Mouse (Mus musculus) testis, postnatal 10 days (tissue): ENCODE measurements around the gene Olfr167.
"Not testable (repeated sequence)": the region's sequence is repeated elsewhere in the genome, so short reads cannot be mapped to it uniquely, and the experiment has no call there.

Experiments used
- DNase-seq: peaks from one replicate; pipeline ENCODE4 v3.0.0; 2021; ENCODE audit warnings: low spot score

Olfr167 gene

GRCm38 (mm10) chr16:19522166-19522565, at the start of gene Olfr167:
Gene Olfr167 (minus strand): TSS chr16:19522266.
- no peak for DNase-seq

DNA sequence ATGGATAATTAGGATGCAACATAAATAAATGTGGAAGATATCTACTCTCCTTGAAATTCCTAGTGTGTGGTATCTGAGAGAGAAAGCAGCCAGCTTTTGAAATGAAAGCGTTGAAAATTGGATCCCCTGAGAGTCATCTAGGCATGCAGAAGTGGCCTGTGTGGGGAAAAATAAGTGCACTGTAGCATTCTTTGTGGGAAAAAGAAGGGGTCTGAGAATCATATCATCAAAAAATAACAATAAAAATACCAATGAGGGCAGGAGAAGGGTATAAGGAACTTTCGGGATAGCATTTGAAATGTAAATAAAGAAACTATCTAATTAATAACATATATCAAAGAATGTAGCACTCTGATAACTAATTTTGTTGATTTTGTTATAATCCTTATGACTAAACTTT, 49.6 kb upstream of the Olfr167 start, which contains the start of gene Olfr169:
Gene Olfr169, minus strand, starts transcription at position 101 of the 400 bp plus-strand sequence.
- DNase-seq: not testable (repeated sequence)

- DNase-seq: not testable (repeated sequence)
Observed at GRCm38 (mm10) chr16:19553429-19553828, 31.4 kb upstream of the Olfr167 start.

- DNase-seq: not testable (repeated sequence)
Observed at GRCm38 (mm10) chr16:19552246-19552645, 30.2 kb upstream of the Olfr167 start.

DNA sequence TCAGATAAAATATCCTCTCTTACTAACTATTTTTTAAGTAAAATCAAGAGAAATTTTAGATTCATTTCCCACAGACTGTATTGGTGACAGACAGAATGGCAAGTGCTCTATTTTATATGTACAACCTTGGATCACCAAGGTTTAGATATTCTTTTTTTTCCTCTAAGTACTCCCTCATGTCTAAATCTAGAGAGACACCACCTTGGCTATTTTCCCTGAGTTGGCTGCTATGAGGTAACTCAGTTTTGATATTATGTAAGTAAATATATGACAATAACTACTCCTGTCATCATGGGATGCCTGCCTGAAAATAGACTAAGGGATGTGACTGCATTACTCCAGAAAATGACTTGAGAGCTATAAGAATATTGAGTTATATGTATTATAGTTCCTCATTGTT, 13.4 kb upstream of the Olfr167 start, which contains the start of gene Olfr168:
Gene Olfr168, minus strand, starts transcription at position 101 of the 400 bp plus-strand sequence.
- DNase-seq: no peak

DNA sequence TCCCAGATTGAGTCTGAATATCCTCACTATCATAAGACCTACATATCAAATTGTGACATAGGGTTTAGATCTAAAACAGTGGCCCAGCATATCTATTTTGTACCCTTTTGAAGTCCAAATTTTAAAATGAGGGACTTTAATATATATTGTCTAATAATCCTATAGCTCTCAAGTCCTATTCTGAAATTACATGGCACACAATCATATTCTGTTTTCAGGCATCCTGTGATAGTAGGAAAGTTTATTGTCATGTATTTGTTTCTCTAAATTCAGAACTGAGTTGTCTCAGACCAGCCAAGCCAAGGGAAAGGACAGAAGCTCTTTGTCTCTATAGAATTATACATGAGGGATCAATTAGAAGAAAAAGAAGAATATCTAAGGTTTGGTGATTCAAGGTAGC, 38.7 kb downstream of the Olfr167 start, which contains the start of gene Olfr166:
Gene Olfr166, plus strand, starts transcription at position 301 of the 400 bp plus-strand sequence.
- no peak for DNase-seq

- DNase-seq: no peak
Observed at GRCm38 (mm10) chr16:19464365-19464764, 57.7 kb downstream of the Olfr167 start.
